Mouse (Mus musculus) bone marrow macrophage, adult 2 months (primary cell): Measurements from ENCODE around the gene Cerkl. TPM values are rescaled to one million over a fixed set of nuclear protein-coding genes. Genes with fewer than 3 reads are reported as not detected.

Experiments used
- H3K27ac ChIP-seq: 2 replicates; pipeline ENCODE4 v1.5.1; 2012; ENCODE audit warnings: low read depth, low read length; ENCODE audit not compliant: insufficient read depth
- H3K4me1 ChIP-seq: 2 replicates; pipeline ENCODE4 v1.6.1; 2012; ENCODE audit warnings: low read length; ENCODE audit not compliant: control insufficient read depth, insufficient read depth
- H3K4me3 ChIP-seq: 2 replicates; pipeline ENCODE4 v1.5.1; 2012; ENCODE audit warnings: mild to moderate bottlenecking, low read length, moderate library complexity; ENCODE audit not compliant: insufficient read depth
- CTCF ChIP-seq: IDR thresholded peaks from 2 replicates; pipeline ENCODE4 v1.5.1; 2012; ENCODE audit warnings: low read depth, mild to moderate bottlenecking, low read length, moderate library complexity
- POLR2A ChIP-seq: IDR thresholded peaks from 2 replicates; pipeline ENCODE4 v1.6.1; 2012; ENCODE audit warnings: mild to moderate bottlenecking, low read depth, low read length, borderline replicate concordance
- polyA plus RNA-seq: library from polyadenylated mRNA; stranded (reverse); fragments of >200 nt; gene quantifications from 2 replicates; pipeline ENCODE4 v1.2.4, GENCODE M21; 2012; ENCODE audit not compliant: missing spikeins, insufficient read depth, insufficient read length

Gene Cerkl
- polyA plus RNA-seq, 1 experiment: 4.5 TPM

- Histone ChIP-seq H3K4me3 (no peak overlapping the region), H3K27ac (no peak overlapping the region), H3K4me1 (no peaks in the 10 kb centered on the region)
- no peak for TF ChIP-seq CTCF
- no peak for TF ChIP-seq POLR2A
Measured at GRCm38 (mm10) chr2:79328079-79328478, 128.5 kb downstream of the Cerkl start.

GRCm38 (mm10) chr2:79316182-79316880 lies 140.3 kb downstream of the Cerkl start:
- no peak overlapping the region for H3K27ac ChIP-seq
- 0 out of 2 replicates have a peak, but pooled peaks cover under 1% of the 10 kb centered on the region for H3K4me1 ChIP-seq
- H3K4me3 ChIP-seq: no peak overlapping the region
- TF ChIP-seq CTCF (no peak), POLR2A (no peak)

- TF ChIP-seq CTCF (no peak), POLR2A (no peak)
- no peak overlapping the region for H3K27ac ChIP-seq
- no peak overlapping the region for H3K4me3 ChIP-seq
- no peaks in the 10 kb centered on the region for H3K4me1 ChIP-seq
Measured at GRCm38 (mm10) chr2:79315108-79315507, 141.5 kb downstream of the Cerkl start.

GRCm38 (mm10) chr2:79312499-79312898 lies 144.1 kb downstream of the Cerkl start:
- H3K27ac ChIP-seq: no peak overlapping the region
- no peak overlapping the region for H3K4me3 ChIP-seq
- H3K4me1 ChIP-seq: no peaks in the 10 kb centered on the region
- no peak for TF ChIP-seq CTCF
- no peak for TF ChIP-seq POLR2A

GRCm38 (mm10) chr2:79309454-79310118 lies 147.0 kb downstream of the Cerkl start:
- no peak for TF ChIP-seq POLR2A
- no peak for TF ChIP-seq CTCF
- Histone ChIP-seq H3K4me3 (no peak overlapping the region), H3K27ac (no peak overlapping the region), H3K4me1 (no peaks in the 10 kb centered on the region)

GRCm38 (mm10) chr2:79307549-79307948 lies 149.0 kb downstream of the Cerkl start:
- no peak overlapping the region for H3K27ac ChIP-seq
- TF ChIP-seq CTCF: no peak
- TF ChIP-seq POLR2A: no peak
- no peak overlapping the region for H3K4me3 ChIP-seq
- H3K4me1 ChIP-seq: no peaks in the 10 kb centered on the region

- Histone ChIP-seq H3K27ac (no peak overlapping the region; the same call in 1 of the 2 replicates), H3K4me1 (peaks cover 9% of the 10 kb centered on the region), H3K4me3 (no peak overlapping the region)
- no peak for TF ChIP-seq POLR2A
- no peak for TF ChIP-seq CTCF
Measured at GRCm38 (mm10) chr2:79302398-79302797, 154.2 kb downstream of the Cerkl start.

GRCm38 (mm10) chr2:79292431-79292830 lies 164.2 kb downstream of the Cerkl start:
- H3K4me3 ChIP-seq: no peak overlapping the region
- TF ChIP-seq POLR2A (no peak), CTCF (no peak)
- H3K4me1 ChIP-seq: peaks cover 5% of the 10 kb centered on the region
- H3K27ac ChIP-seq: no peak overlapping the region

GRCm38 (mm10) chr2:79291922-79292321 lies 164.7 kb downstream of the Cerkl start:
- Histone ChIP-seq H3K27ac (no peak overlapping the region), H3K4me3 (no peak overlapping the region), H3K4me1 (peaks cover 5% of the 10 kb centered on the region)
- TF ChIP-seq CTCF: no peak
- TF ChIP-seq POLR2A: no peak

- Histone ChIP-seq H3K4me1 (peaks cover 5% of the 10 kb centered on the region), H3K4me3 (no peak overlapping the region), H3K27ac (no peak overlapping the region)
- TF ChIP-seq POLR2A: no peak
- TF ChIP-seq CTCF: no peak
Measured at GRCm38 (mm10) chr2:79290149-79290548, 166.4 kb downstream of the Cerkl start.

- Histone ChIP-seq H3K4me1 (no peaks in the 10 kb centered on the region), H3K27ac (no peak overlapping the region), H3K4me3 (no peak overlapping the region)
- no peak for TF ChIP-seq POLR2A
- TF ChIP-seq CTCF: no peak
Measured at GRCm38 (mm10) chr2:79284206-79284605, 172.4 kb downstream of the Cerkl start.

Other genes starting within 250 kb of the Cerkl start
- 56.6 and 61.8 TPM in 2 replicates for gene Itga4, start 201.4 kb downstream of the Cerkl start, polyA plus RNA-seq
- not detected in 2 replicates for gene Neurod1, start within 50 bp of the Cerkl start, polyA plus RNA-seq
- gene Itprid2, start 178.6 kb upstream of the Cerkl start, polyA plus RNA-seq: 55.1 and 60.1 TPM in 2 replicates